Mouse (Mus musculus) heart, adult 2 months (tissue): ENCODE results near the gene Aebp1.

Source experiments
- CTCF ChIP-seq: fragments of 200-600 bp; IDR thresholded peaks from 2 replicates; pipeline ENCODE4 v1.8.1; 2022; ENCODE audit warnings: antibody characterized with exemption, mild to moderate bottlenecking, moderate library complexity
- POLR2A ChIP-seq: fragments of 200-500 bp; IDR thresholded peaks from 2 replicates; pipeline ENCODE4 v1.6.1; 2011; ENCODE audit warnings: mild to moderate bottlenecking, low read depth, low read length, control low read depth; ENCODE audit not compliant: insufficient read depth

DNA sequence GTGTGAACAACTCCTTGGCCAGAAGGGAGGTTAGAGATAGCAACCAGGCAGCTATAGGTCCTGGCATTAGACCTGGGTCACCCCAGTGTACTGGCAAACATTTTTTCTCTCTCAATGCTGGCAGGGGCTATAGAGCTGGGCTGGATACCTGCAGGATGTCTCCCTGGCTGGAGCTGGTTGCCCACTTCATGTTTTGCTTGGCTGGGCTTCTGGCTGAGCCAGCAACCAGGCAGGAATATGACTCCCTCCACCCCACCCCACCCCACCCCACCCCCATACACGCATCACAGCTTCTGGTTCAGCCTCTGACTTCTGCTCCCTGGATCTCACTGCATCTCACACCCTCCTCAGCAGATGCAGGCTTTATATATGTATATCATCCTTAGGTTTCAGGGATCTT is 9.4 kb upstream of the Aebp1 start:
- TF ChIP-seq POLR2A (no peak), CTCF (no peak)
